Mouse (Mus musculus) granulocyte monocyte progenitor cell, adult 5-6 weeks (primary cell): ENCODE measurements at regions not wholly inside any gene's neighbourhood (a gene's known extent, or its start where the extent isn't known, plus 50 kb on each side); places are given as distances from the start of the nearest gene placed in this dataset.

Source experiments
- ATAC-seq: replicated peaks from 2 replicates; pipeline ENCODE4 v1.8.0; 2016; ENCODE audit warnings: mild to moderate bottlenecking, moderate TSS enrichment, inconsistent platforms; ENCODE audit not compliant: poor library complexity, severe bottlenecking

DNA sequence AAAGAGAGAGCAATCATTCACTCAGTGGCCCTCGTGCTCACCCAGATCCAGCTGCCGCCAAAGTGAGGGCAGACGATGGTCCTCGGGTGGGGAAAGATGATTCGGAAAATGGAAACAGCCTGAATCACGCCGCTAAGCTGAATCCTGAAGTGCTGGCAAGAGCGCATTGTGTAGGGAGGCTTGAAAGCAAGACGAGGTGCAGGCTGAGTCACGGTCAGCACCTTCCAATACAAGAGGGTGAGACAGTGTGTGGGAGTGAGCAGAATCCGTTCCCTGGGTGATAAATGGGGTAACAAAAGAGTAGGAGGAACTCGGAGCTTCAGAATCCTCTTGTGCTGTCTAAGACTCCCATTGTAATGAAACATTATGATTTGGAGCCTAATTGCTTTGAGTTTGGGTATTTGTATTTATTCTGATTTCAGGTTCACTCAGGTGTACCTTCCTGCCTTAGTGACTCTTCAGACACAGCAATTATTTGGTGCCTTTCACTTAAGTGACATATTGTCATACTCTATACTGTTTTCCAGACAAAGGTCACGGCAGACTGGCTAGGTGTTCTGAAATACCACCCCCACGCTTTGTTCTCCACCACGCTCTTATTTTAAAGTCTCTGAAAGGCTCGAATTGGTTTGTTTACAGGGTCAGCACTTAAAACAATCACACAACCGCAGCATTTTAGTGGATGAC is 70.0 kb downstream of the Mbip start:
- ATAC-seq: no peak

DNA sequence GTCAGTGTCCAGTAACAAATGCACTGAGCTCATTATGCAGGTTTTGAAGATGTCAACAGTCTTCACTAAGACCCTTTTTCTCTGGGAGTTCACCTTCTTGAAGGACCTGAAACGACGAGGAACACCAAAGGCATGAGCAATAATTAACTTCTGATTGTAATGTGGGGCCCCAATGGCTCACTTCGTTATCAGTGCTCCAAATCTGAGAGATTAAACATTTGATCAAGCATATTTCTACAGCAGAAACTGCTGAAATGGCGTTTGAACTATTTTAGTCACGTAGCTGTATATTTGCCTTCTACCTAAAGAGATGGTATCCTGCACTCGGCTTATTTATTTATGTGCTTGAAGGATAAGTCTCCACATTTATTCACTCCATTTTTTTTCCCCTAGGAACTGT is 80.6 kb downstream of the Mbip start:
- no peak for ATAC-seq

DNA sequence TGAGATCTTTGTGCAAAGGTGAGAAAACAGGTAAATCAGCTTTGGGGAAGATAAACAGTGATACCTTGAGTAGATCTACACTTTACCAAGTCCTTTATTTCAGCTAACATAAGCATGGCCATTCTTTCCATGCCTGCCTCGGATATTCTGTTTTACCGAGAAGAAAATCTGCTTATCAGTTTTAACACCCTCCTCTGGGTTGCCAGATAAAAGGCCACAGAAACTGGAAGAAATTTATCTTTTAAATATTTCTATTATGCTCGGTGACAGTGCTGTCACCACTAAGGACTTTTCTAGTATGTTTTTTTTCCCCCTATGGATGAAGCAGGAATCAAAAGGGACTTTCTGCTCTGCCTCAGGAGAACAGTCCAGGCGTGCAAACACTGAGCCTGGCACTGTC is 84.2 kb downstream of the Mbip start:
- ATAC-seq: no peak

DNA sequence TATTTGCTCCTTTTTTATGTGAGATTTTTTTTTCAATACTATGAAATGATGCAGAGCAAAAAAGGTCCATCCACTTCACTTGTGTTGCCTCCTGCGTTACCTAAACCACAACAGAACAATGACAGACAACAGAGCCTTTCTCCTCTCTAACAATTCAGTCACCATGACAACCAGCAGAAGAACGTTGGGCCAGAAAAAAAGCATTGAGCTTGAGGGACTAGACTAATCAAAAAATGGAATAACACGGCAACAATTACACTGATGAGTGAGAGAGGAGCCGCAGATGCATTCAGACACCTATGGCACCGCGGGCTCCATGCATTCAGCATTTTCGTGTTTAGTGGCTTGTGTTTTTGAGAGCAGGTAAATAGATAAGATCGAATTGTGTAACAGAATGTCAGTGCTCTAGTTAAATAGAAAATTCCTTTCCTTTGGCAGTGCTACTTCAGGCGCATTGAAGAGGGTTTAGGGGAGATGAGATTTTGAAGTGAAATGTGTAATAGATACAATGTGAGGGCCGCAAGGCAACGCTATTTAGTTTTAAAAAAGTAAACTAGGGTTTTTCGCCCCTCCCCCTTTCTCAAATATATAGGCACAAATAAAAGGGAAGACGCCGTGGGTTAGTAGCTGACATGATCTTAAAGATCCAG is 87.2 kb downstream of the Mbip start:
- ATAC-seq: no peak

DNA sequence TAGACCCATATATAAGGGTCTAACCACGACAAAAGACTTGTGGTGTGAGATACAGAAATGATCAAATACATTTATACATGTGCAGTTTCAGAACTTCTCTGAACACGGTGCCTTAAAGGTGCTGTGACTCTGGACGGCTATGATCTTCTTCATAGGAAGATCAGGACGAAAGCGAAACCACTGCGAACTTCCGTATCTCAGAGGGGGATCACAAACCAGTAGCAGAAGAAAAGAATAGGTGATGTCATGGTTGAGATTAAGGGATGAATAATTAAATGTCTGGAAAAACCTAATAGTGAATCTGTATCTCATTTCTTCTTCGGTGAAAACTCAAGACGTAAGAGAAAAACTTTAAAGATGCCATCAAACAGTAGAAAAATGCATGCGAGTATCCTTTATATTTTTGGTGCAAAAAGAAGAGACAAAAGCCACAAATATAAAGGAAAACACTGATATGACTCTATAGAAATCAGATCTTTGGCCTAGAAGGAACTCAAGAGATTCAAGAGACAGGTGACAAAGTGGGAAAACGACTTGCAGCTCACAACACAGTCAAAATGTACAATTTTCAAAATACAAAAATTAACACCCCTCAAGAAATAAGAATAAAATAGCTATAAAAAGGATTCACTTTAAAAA is 89.3 kb downstream of the Mbip start:
- no peak for ATAC-seq

DNA sequence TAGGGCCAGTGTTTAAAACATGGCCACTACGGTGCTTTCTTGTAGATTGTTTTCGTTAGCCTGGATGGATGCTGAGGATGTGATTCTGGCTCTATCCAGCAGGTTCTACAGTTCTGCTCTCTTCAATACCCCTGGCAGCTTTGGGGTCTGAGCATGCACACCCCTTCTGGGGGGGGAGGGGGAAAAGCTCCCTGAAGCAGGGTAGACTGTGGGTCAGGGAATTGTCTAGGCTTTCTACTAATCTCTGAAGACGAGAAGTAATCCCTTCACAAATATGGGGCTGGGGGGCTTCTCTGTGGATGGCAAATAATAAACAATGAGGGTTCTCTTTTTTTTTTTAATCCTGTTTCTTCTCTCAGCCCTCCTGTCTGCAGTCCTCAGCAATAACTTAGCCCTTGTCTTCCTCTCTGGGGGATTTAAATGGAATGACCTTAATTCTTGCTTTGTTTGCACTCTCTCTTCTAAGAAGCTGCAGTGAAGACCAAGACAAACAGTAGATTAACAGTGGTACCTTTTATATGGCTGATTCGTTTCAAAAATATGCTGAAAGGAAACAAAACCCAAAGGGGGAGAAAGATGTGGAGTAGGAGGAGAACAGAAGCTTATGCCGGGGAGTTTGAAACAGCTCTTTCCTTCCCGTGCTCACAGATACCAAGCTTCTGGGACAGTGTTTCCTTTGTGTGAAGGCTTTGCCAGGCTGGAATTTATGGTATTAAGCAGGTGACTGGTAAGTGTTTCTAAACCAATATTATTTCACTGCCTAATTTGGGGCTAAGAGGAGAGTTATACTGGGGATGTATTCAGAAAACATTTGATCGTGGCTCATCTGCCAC is 92.9 kb downstream of the Mbip start:
- no peak for ATAC-seq

DNA sequence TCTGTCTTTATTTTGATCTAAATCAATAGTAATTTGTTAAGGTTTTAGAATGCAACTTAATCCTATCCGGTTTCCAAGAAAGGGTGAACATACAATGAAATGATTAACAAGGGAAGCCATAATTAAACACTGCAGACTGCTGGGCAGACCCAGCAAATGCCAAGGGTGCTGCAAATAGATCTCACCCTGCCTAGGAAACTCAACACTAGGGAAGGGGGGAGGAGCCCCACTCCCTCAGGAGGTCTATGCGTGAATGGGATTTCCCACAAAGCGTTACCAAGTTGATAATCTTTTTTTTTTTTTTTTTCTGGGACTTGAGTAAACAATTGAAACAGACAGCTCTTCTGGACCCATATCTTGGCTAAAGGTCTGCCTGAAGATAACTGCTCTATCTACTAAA is 95.4 kb downstream of the Mbip start:
- no peak for ATAC-seq

DNA sequence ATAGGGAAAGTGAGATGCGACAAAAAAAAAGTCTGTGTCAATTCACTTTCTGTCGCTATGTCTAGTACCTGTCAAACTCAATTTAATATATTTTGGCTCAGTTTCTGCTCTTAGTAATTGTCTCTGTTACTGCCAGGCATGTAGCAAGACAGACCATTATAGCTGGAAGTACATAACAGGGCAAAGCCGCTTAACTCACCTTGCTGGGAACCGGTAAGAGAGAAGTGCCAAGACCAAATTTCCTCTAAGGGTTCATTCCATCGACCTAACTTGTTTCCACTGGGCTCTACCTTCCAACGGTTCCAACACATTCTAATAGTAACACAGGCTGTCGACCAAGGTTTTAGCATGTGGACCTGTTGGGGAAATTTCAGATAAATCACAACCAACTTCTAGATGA is 99.3 kb downstream of the Mbip start:
- ATAC-seq: no peak

DNA sequence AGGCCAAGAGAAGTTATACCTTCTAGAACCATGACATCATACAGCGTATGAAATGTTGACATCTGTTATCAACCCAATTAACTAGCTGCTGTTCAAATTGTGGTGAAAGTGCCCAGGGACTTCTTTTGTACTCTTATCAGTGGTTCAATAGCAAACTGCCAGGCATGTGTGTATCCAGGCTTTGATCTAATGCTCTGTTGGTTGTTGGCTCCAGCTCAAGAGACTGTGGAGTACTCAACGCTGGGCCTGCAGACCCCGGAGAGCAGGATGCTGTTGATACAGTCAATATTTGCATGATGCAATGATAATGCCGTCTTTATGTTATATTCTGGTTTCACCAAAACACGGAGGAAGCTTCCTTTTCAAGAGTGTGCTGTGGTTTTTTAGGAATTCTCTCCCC is 102.9 kb downstream of the Mbip start:
- ATAC-seq: no peak

DNA sequence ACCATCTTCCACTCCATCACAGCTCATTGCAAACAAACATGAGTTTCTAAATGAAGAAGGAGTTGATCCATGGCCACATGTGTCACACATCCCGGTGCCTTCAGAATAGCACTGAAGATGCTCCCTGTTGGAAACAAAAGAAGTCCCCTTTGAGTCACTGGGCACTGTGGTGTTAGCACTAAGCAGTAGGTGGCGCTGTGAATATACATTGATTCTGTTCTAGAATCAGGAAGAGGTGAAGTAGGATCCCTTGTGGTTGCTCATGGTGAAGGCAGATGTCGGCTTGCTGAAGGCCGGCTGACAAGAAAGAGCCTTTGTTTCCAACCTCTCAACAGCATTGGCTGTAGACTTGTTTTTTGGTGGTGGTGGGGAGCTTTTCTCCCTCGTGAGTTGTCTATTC is 104.0 kb downstream of the Mbip start:
- ATAC-seq: peak; percentile 97

DNA sequence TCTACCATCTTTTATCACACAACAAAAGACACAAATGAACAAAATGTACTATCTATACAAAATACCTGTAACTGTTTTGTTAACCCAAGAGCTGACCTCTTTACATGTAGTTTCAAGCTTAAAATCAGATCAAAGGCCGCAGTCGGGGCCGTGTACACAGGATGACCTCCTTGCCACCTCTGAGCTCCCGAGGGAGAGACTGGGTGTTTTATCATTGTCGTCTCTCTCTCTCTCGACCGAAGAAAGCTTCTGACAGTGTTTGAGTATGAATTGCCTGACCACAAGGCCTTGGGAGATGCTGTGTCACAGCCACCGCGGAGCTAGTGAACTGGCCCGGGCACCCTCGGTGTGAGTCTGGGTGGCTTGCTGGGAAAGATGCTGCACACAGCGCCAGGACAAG is 105.5 kb downstream of the Mbip start:
- ATAC-seq: no peak

DNA sequence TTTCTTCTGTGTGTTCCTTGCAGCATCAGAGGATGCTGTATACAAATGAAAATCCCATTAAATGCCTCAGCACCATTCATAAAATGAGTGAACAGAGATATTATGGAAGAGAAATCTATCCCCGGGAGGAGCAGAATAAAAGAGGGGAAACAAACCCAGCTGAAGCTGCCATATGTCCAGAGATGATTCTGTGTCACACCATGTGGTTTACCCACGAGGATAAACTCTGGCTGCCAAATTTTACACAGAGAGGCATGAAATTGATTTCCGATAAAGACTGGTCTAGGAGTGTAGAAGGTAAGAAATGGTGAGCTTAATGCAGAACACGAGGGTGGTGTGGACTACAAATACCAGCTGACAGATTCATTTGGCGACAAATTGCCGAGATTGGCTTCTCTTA is 111.1 kb downstream of the Mbip start:
- no peak for ATAC-seq

DNA sequence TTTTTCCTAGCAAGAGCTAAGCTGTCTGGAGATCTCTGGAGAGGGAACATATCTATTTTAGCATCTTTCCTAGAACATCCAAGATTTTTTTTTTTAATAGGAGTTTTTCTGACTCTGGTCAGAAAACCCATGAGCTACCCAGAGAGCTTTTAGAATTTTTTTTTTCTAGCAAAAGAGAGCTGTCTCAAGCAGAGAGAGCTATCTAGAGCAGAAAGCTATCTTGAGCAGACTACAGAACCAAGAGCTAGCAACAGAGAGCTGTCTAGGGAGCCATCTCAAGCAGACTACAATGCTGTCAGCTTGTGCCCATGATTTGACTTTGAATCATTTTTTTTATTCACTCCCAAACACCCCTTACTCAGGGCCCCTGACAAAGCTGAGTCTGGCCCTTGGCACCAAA is 112.5 kb downstream of the Mbip start:
- no peak for ATAC-seq

DNA sequence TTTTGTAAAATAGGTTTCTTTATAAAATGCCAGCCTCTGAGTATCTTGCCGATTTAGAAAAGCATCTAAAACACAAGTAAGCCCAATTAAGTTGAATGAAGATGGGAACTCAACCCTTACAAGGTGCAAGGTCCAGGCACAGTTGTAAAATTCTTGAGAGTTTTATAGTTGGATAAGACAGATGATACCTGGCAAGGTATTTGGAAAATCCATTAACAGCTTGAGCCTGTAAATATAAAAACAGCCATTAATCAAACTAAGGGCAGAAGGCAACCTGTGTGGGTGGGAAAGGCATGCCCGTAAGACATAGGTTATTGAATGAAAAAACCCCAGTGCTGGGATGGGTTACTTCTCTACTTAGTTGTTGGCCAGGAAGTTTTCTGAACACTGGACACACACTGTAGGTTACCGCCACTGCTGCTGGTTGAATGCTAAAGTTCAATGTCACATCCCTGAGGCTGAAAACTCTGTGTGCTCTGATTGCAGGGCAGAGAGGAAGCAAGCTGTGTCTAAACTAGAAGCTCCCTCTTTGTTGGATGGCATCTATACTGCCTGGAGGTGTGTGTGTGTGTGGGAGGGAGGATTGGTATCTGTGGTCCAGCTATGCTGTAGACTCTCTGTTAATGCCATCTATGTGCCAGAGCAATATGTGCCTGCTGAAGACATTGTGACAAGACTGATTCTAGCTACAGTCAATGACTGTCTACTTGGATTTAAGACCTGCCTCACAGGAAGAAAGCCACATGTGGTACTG is 121.4 kb downstream of the Mbip start:
- ATAC-seq: no peak

DNA sequence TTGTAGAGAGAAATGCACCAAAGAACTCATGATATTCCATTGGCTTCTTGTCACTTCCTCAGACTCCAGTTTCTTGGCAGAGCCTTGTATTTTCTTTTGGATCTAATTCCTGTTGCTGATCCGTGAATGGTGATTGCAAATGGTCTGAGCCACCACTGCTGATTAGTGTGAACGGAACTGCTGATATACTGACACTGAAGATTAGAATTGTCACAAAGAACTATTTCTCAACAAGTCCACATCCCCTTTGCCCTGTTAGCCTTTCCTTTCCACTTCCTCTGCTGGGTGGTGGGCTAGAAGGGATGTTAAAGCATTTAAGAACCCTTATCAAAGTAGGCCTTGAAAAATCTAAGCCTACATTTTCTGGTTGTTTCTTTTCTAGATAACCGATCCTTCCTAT is 152.2 kb downstream of the Mbip start:
- ATAC-seq: no peak

DNA sequence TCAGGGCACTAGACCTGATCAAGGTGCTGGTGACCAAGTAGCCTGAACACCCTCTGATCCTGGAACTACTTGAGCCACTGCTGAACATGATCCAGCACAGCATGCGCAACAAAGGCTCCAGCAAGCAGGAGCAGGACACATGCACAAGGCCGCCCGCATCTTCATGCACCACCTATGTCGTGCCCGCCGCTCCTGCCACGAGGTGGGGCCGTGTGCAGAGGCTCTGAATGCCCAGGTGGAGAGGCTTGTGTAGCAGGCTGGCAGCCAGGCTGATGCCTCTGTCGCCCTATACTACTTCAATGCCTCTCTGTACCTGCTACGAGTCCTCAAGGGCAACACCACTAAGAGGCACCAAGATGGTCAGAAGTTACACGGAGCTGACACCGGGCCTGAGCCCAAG is 156.1 kb downstream of the Mbip start:
- no peak for ATAC-seq

DNA sequence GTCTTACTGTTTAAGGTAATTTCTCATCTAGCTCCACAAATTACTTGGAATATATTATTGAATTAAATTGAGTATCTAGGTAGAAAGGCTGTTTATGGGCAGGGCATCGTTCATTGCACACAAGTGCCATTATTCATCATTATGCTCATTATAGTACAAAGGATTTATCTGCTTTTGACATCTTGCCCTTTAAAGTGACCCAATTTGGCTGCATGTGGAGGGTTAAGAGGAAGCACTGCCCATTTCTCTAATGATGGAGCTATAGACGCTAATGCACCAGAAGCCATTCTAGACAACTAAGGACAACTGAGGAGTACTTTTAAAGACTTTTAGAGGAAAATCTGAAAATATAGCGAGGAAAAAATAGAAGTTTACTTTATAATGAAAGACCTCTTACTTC is 185.0 kb downstream of the Mbip start:
- no peak for ATAC-seq

DNA sequence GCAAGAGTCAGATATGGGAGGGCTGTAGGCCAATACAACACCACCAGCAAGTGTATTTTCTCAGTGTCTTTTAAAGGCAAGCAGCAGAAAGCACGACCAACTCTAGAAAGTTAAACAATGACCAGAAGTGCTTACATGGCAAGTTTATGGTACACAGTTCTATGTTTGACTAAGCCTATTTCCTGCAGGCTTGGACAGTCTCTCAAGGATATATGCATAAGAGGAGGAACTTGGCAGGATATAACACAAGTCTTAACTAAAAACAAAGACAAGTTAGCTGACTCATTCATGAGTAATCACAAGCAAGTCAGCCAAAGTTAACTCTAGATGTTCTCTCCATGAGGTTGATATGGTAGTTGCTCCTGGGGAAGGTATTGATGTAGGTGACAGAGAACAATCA is 201.3 kb downstream of the Mbip start:
- no peak for ATAC-seq

DNA sequence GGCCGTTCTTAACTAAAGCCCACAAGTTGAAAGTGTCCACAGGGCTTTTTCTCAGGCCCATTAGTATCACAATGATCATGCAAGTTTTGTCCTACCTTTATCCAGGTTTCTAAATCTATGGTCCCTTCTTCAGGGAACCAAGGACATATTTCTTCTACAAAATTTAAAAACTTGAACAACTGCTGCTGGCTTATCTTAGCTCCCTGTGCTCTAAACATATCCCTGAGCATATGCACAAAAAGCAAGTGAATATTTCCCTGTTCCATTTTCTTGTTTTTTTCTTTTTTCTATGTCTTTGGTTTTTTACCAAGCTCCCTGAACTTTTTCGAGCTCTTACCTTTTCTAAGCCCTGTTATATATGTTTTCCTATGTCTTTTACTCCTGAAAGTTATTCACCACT is 201.9 kb downstream of the Mbip start:
- ATAC-seq: no peak

DNA sequence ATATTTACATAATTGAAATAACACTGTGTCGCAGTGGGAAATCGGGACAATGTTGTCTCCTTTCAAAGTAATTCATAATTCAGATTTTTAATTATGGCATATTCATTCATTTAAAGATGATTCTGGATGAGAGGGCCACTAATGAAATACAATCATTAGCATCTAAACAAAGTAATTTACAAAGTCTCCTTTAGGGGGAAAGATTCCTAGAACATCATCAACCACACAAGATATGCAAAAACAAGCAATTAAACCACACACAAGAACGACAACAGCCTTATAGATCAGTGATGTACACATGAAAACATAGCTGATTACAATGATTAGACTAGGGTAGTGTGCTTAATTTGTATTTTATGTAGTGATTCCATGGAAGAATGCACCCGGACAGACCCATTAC is 231.2 kb downstream of the Mbip start:
- no peak for ATAC-seq

DNA sequence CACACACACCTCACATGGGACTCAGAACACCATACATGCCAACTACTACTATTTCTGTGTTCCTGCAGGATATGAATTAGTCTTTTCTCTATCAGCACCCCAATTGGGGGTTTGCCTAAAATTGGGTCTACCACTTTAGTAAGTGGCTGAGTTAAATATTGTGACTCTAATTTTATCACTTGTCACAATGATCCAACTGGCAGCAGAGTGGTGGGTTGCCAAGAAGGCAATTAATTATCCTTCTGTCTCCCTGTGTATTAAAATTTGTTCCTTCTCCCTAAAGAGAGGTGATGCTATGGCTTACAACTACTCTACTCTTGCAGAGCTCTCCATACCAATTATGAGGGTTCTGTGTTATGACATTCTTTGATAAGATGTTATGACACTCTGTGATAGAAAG is 245.3 kb downstream of the Brms1l start:
- ATAC-seq: no peak
